Mouse (Mus musculus) small intestine, adult 2 months (tissue): ENCODE results near the gene Golga1.

Experiments
- CTCF ChIP-seq: fragments of 200-500 bp; IDR thresholded peaks from 2 replicates; pipeline ENCODE4 v1.5.1; 2012; ENCODE audit warnings: low read depth, mild to moderate bottlenecking, control low read depth, inconsistent platforms, low read length, moderate library complexity, mixed read lengths; ENCODE audit not compliant: insufficient replicate concordance, insufficient read length; ENCODE audit errors: extremely low read depth
- POLR2A ChIP-seq: fragments of 200-500 bp; IDR thresholded peaks from 2 replicates; pipeline ENCODE4 v1.6.1; 2012; ENCODE audit warnings: low read depth, mild to moderate bottlenecking, control low read depth, inconsistent platforms, low read length, moderate library complexity

GRCm38 (mm10) chr2:39114093-39114492 is 48.8 kb upstream of the Golga1 start:
- no peak for TF ChIP-seq CTCF
- TF ChIP-seq POLR2A = no peak
